Mouse (Mus musculus) midbrain, embryonic 12.5 days (tissue): Measurements from ENCODE around the gene Coq2. TPM values are rescaled to one million over a fixed set of nuclear protein-coding genes. Genes with fewer than 3 reads are reported as not detected.

ENCODE experiments used
- ATAC-seq: fragments of 200-750 bp; cut with Nextera tagmentation; 2 replicates; pipeline ENCODE4 v1.8.0; 2017; ENCODE audit warnings: low read depth, moderate TSS enrichment, moderate library complexity; ENCODE audit not compliant: low FRiP score
- H3K27ac ChIP-seq: fragments of 300-500 bp; sonication (generic); replicated peaks from 2 replicates; pipeline ENCODE4 v1.5.1; 2016; ENCODE audit warnings: mild to moderate bottlenecking
- H3K27me3 ChIP-seq: fragments of 300-500 bp; sonication (generic); 2 replicates; pipeline ENCODE4 v1.6.1; 2016; ENCODE audit warnings: mild to moderate bottlenecking
- H3K36me3 ChIP-seq: fragments of 300-500 bp; sonication (generic); 2 replicates; pipeline ENCODE4 v1.6.1; 2016
- H3K4me1 ChIP-seq: fragments of 300-500 bp; sonication (generic); 2 replicates; pipeline ENCODE4 v1.6.1; 2016
- H3K4me2 ChIP-seq: fragments of 300-500 bp; sonication (generic); replicated peaks from 2 replicates; pipeline ENCODE4 v1.6.1; 2016; ENCODE audit warnings: mild to moderate bottlenecking, moderate library complexity
- H3K4me3 ChIP-seq: fragments of 300-500 bp; sonication (generic); 2 replicates; pipeline ENCODE4 v1.5.1; 2016; ENCODE audit warnings: mild to moderate bottlenecking
- H3K9ac ChIP-seq: fragments of 300-500 bp; sonication (generic); replicated peaks from 2 replicates; pipeline ENCODE4 v1.6.1; 2016; ENCODE audit warnings: mild to moderate bottlenecking, moderate library complexity
- H3K9me3 ChIP-seq: fragments of 300-500 bp; sonication (generic); 2 replicates; pipeline ENCODE4 v1.6.1; 2016; ENCODE audit warnings: mild to moderate bottlenecking
- WGBS: fragments of 180-500 bp; shearing (Covaris S2); methylation state at CpG from one replicate; pipeline ENCODE4 v1.1.7; 2016; 5-methylcytosine and 5-hydroxymethylcytosine counted together
- polyA plus RNA-seq: library from polyadenylated mRNA; unstranded; fragments of >200 nt; fragmentation: Nextera tagmentation; extraction: Ambion mirVana; gene quantifications from 2 replicates; pipeline ENCODE4 v1.2.1, GENCODE M21; 2016

Gene Coq2
- polyA plus RNA-seq, 1 experiment from 2014 or later: 48.0 TPM

GRCm38 (mm10) chr5:100607090-100607762 lies 67.7 kb downstream of the Coq2 start:
- no peaks in the 10 kb centered on the region for H3K27me3 ChIP-seq
- no peak overlapping the region for H3K27ac ChIP-seq
- no peaks in the 10 kb centered on the region for H3K4me1 ChIP-seq
- no peaks in the 10 kb centered on the region for H3K9me3 ChIP-seq
- no peak overlapping the region for H3K9ac ChIP-seq
- H3K4me2 ChIP-seq: no peak overlapping the region
- ATAC-seq: no peak
- no peak overlapping the region for H3K4me3 ChIP-seq
- no peaks in the 10 kb centered on the region for H3K36me3 ChIP-seq
- 68% methylated on average over 4 of the region's 4 CpGs for WGBS

- no peaks in the 10 kb centered on the region for H3K36me3 ChIP-seq
- no peaks in the 10 kb centered on the region for H3K4me1 ChIP-seq
- no peak overlapping the region for H3K27ac ChIP-seq
- H3K9me3 ChIP-seq: no peaks in the 10 kb centered on the region
- no peak overlapping the region for H3K9ac ChIP-seq
- 70% methylated on average over 9 of the region's 9 CpGs for WGBS
- H3K4me2 ChIP-seq: no peak overlapping the region
- no peaks in the 10 kb centered on the region for H3K27me3 ChIP-seq
- no peak overlapping the region for H3K4me3 ChIP-seq
- no peak for ATAC-seq
Observed at GRCm38 (mm10) chr5:100605828-100606229, 69.1 kb downstream of the Coq2 start.

Other genes with a start within 250 kb of the Coq2 start
- gene Lin54, start 174.5 kb downstream of the Coq2 start, polyA plus RNA-seq: 15.3 and 16.5 TPM in 2 replicates
- 191 and 203 TPM in 2 replicates for gene Cops4, start 156.8 kb downstream of the Coq2 start, polyA plus RNA-seq
- 0.76 and 1.2 TPM in 2 replicates for gene Plac8, start 102.9 kb downstream of the Coq2 start, polyA plus RNA-seq
- 0.75 and 0.88 TPM in 2 replicates for gene Hpse, start 44.6 kb upstream of the Coq2 start, polyA plus RNA-seq
- gene Helq, start 123.5 kb upstream of the Coq2 start, polyA plus RNA-seq: 23.8 and 27.5 TPM in 2 replicates
- gene Mrps18c, start 123.5 kb upstream of the Coq2 start, polyA plus RNA-seq: 158 and 159 TPM in 2 replicates
- gene Abraxas1, start 145.8 kb upstream of the Coq2 start, polyA plus RNA-seq: 22.9 and 26.7 TPM in 2 replicates
- 0.56 TPM in 1 of 2 replicates, not detected in the other for gene Gpat3, start 170.6 kb upstream of the Coq2 start, polyA plus RNA-seq